Mouse (Mus musculus) liver, embryonic 14.5 days (tissue): ENCODE results near the gene Mogat2.

Source experiments
- CTCF ChIP-seq: IDR thresholded peaks from 2 replicates; pipeline ENCODE4 v1.5.1; 2016; ENCODE audit warnings: antibody characterized with exemption, low read depth, control low read depth
- EP300 ChIP-seq: IDR thresholded peaks from 2 replicates; pipeline ENCODE4 v1.6.1; 2016; ENCODE audit warnings: antibody characterized with exemption, low read depth

- TF ChIP-seq CTCF (no peak), EP300 (no peak)
Measured at GRCm38 (mm10) chr7:99267897-99268505, 29.6 kb upstream of the Mogat2 start.
